Mouse (Mus musculus) hindbrain, embryonic 13.5 days (tissue): ENCODE data around the gene Ncan. TPM values are rescaled to one million over a fixed set of nuclear protein-coding genes. Genes with fewer than 3 reads are reported as not detected.

Source experiments
- ATAC-seq: fragments of 200-750 bp; cut with Nextera tagmentation; 2 replicates; pipeline ENCODE4 v1.8.0; 2017; ENCODE audit warnings: moderate TSS enrichment; ENCODE audit not compliant: low FRiP score
- H3K27ac ChIP-seq: fragments of 300-500 bp; sonication (generic); 2 replicates; pipeline ENCODE4 v1.5.1; 2015; ENCODE audit warnings: inconsistent platforms, mild to moderate bottlenecking, moderate library complexity
- H3K27me3 ChIP-seq: fragments of 300-500 bp; sonication (generic); 2 replicates; pipeline ENCODE4 v1.6.1; 2015; ENCODE audit warnings: mild to moderate bottlenecking, inconsistent platforms
- H3K36me3 ChIP-seq: fragments of 300-500 bp; sonication (generic); 2 replicates; pipeline ENCODE4 v1.6.1; 2015; ENCODE audit warnings: mild to moderate bottlenecking, inconsistent platforms
- H3K4me1 ChIP-seq: fragments of 300-500 bp; sonication (generic); replicated peaks from 2 replicates; pipeline ENCODE4 v1.6.1; 2015; ENCODE audit warnings: inconsistent platforms
- H3K4me2 ChIP-seq: fragments of 300-500 bp; sonication (generic); 2 replicates; pipeline ENCODE4 v1.6.1; 2015; ENCODE audit warnings: inconsistent platforms, mild to moderate bottlenecking, moderate library complexity
- H3K4me3 ChIP-seq: fragments of 300-500 bp; sonication (generic); 2 replicates; pipeline ENCODE4 v1.5.1; 2015; ENCODE audit warnings: mild to moderate bottlenecking, inconsistent platforms
- H3K9ac ChIP-seq: fragments of 300-500 bp; sonication (generic); 2 replicates; pipeline ENCODE4 v1.6.1; 2015; ENCODE audit warnings: mild to moderate bottlenecking, inconsistent platforms
- H3K9me3 ChIP-seq: fragments of 300-500 bp; sonication (generic); 2 replicates; pipeline ENCODE4 v1.6.1; 2016; ENCODE audit warnings: inconsistent platforms
- WGBS: fragments of 180-500 bp; shearing (Covaris S2); methylation state at CpG from one replicate; pipeline ENCODE4 v1.1.7; 2015; 5-methylcytosine and 5-hydroxymethylcytosine counted together
- polyA plus RNA-seq: library from polyadenylated mRNA; unstranded; fragments of >200 nt; fragmentation: Nextera tagmentation; extraction: Ambion mirVana; gene quantifications from 2 replicates; pipeline ENCODE4 v1.2.1, GENCODE M21; 2015

Ncan gene
- polyA plus RNA-seq, 1 experiment from 2014 or later = 128 TPM

DNA sequence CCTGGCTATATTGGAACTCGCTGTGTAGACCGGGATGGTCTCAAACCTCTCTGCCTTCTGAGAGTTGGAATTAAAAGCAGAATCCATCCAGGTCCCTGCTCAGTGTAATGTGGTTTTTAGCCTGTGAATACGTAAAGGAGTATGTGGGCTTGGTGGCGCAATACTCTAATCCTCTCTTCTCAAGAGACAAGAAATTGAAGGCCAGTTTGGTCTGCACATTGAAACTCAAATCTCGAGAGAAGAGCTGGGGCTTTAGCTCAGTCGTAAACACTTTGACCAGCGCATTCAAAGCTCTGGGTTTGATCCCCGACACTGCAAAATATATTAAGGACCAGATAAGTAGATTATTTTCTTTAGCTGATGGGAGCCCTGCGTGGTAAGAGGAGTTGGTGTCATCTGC is 19.3 kb upstream of the Ncan start:
- Histone ChIP-seq H3K36me3 (peaks cover 50% of the 10 kb centered on the region), H3K9me3 (no peaks in the 10 kb centered on the region), H3K27ac (peak overlapping the region; percentile 89), H3K4me2 (peak overlapping the region; percentile 87), H3K4me3 (peak overlapping the region; percentile 83), H3K9ac (peak overlapping the region; percentile 89), H3K27me3 (no peaks in the 10 kb centered on the region), H3K4me1 (peaks cover 25% of the 10 kb centered on the region)
- no peak for ATAC-seq
- 17% methylated on average over 9 of the region's 9 CpGs for WGBS

DNA sequence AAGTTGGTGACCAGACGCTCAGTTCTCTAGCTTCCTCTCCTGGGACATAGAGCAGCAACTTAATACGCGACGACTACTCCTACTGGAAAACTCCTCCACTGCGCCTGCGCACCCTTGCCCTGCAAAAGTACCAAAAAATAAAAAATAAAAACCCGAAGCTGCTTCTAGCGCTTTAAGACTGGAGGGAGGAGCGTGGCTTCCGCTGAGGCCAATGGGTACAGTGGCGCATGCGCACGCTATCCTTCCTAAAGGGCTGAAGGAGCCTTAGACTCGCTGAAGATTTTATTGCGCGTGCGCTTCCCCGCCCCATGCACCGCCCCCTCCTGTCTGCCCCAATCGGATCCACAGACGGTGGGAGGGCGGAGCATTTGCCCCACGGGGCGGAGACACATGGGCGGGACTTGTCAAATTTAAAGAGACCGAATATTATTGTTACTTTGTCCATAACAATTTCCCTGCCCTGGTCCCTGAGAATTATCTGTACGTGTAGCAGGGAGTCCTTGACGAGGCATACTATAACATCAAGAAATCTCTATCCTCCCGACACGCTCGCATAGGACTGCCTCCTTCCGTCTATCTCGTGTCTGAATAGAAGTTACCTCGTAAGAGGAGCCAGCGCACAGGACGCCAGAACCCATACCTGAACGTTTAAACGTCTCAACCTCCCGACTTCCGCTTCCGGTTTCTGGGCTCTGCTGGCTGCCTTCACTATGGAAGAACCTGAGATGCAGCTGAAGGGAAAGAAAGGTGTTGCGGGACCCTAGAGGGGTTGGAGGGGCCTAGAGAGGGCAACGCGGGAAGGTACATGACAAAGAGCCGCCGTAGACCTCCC is 18.6 kb upstream of the Ncan start, which contains the start of the genes Rfxank, Borcs8 and Mef2b:
Rfxank (minus strand) TSS at position 129 of the 832 bp plus-strand sequence.
Borcs8 (plus strand) TSS at position 474 of the 832 bp plus-strand sequence.
Mef2b (plus strand) TSS at position 686 of the 832 bp plus-strand sequence.
- peak within 1 kb of the TSS; percentile 89 for H3K27ac ChIP-seq
- H3K36me3 ChIP-seq = peaks cover 50% of the 10 kb centered on the region
- H3K9me3 ChIP-seq = no peaks in the 10 kb centered on the region
- peak within 1 kb of the TSS; percentile 87 for H3K4me2 ChIP-seq
- peak within 1 kb of the TSS; percentile 83 for H3K4me3 ChIP-seq
- peak; percentile 97 for ATAC-seq
- peaks cover 25% of the 10 kb centered on the region for H3K4me1 ChIP-seq
- no peaks in the 10 kb centered on the region for H3K27me3 ChIP-seq
- under 1% methylated on average over 46 of the region's 46 CpGs for WGBS
- peak within 1 kb of the TSS; percentile 89 for H3K9ac ChIP-seq

DNA sequence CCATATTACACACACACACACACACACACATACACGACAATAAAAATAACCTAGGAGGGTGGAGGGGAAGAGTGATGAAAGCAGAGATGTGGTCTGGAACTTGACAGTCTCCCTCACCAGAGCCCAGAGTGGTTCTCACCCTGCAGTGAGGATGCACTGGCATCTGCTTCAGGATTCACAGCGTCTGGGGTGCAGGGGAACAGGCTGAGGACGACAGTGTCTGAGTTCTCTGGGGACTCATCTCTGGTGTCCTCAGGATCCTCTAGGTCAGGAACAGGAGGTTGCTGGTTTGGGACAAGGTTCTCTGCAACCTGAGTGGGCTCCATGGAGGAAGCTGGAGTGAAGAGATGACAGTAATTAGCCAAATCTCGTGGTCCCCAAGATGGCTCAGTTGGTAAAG is 17.2 kb upstream of the Ncan start:
- no peak overlapping the region for H3K27ac ChIP-seq
- H3K4me2 ChIP-seq = peak overlapping the region; percentile 87
- no peak for ATAC-seq
- no peaks in the 10 kb centered on the region for H3K27me3 ChIP-seq
- peak overlapping the region; percentile 83 for H3K4me3 ChIP-seq
- H3K36me3 ChIP-seq = peaks cover 50% of the 10 kb centered on the region
- H3K4me1 ChIP-seq = peaks cover 28% of the 10 kb centered on the region
- H3K9ac ChIP-seq = peak overlapping the region; percentile 72
- 80% methylated on average over 4 of the region's 4 CpGs for WGBS
- no peaks in the 10 kb centered on the region for H3K9me3 ChIP-seq

DNA sequence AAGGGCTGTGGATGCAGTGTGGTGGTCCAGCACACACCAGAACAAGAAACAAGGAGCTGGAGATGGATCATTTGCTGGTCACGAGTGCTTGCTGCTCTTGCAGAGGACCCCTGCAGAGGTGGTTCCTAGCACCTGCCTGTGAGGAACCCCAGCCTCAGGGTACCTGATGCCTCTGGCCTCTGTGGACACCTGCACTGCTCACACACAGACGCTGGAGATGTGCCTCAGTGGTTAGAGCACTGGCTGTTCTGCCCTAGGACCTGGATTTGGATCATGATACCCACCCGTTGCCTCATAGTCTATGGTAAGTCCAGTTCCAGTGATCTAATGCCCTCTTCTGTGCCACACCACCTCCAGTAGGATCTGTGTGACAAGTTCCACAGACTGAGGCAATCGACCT is 15.9 kb upstream of the Ncan start:
- ATAC-seq = no peak
- Histone ChIP-seq H3K4me3 (no peak overlapping the region), H3K9ac (peak overlapping the region; percentile 31; the same call in 1 of the 2 replicates), H3K27ac (no peak overlapping the region), H3K36me3 (peaks cover 45% of the 10 kb centered on the region), H3K4me1 (peaks cover 39% of the 10 kb centered on the region), H3K4me2 (no peak overlapping the region), H3K27me3 (no peaks in the 10 kb centered on the region), H3K9me3 (no peaks in the 10 kb centered on the region)
- WGBS = 91% methylated on average over 4 of the region's 4 CpGs

DNA sequence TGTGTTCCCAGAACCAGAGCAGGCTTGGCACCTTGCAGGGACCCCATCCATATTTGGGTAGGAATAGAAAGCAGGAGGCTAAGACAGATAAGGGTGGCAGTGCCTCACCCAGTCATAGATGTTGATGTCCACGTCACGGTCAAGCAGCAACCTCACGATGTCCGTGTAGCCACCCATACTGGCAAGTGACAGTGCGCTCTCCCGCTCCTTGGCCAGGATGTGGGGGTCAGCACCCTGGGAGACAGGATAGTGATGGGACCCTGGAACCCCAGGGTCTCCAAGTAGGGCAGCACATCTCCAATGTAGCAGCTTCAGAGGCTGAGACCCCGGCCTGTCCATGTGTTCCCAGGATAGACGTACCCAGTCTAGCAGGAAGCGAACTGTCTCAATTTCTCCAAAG is 14.3 kb upstream of the Ncan start:
- H3K27ac ChIP-seq = no peak overlapping the region
- no peaks in the 10 kb centered on the region for H3K9me3 ChIP-seq
- no peak overlapping the region for H3K4me2 ChIP-seq
- peaks cover 45% of the 10 kb centered on the region for H3K36me3 ChIP-seq
- WGBS = 94% methylated on average over 9 of the region's 9 CpGs
- H3K9ac ChIP-seq = no peak overlapping the region
- no peak overlapping the region for H3K4me3 ChIP-seq
- H3K27me3 ChIP-seq = no peaks in the 10 kb centered on the region
- ATAC-seq = no peak
- H3K4me1 ChIP-seq = peaks cover 34% of the 10 kb centered on the region

DNA sequence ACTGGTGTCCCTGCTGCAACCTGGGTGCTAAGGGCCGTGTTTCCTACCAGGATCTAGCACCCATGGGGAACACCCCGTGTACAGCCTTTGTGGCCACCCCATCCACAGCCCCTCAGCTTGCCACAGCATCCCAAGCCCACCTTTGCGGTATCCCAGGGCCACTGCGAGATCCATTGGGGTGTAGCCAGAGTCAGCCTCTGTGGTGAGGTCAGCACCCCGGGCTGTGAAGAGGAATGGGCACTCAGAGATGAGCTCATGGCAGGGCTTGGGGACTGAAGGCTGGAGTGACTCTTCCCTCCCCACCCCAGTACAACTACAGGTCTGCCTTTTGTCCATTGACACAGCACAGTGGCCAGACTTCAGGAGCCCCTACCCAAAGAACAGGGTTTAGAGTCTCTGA is 13.4 kb upstream of the Ncan start:
- no peak overlapping the region for H3K27ac ChIP-seq
- no peak overlapping the region for H3K9ac ChIP-seq
- no peaks in the 10 kb centered on the region for H3K27me3 ChIP-seq
- ATAC-seq = no peak
- peaks cover 42% of the 10 kb centered on the region for H3K4me1 ChIP-seq
- H3K9me3 ChIP-seq = no peaks in the 10 kb centered on the region
- H3K4me2 ChIP-seq = no peak overlapping the region
- no peak overlapping the region for H3K4me3 ChIP-seq
- 86% methylated on average over 5 of the region's 5 CpGs for WGBS
- H3K36me3 ChIP-seq = peaks cover 45% of the 10 kb centered on the region

DNA sequence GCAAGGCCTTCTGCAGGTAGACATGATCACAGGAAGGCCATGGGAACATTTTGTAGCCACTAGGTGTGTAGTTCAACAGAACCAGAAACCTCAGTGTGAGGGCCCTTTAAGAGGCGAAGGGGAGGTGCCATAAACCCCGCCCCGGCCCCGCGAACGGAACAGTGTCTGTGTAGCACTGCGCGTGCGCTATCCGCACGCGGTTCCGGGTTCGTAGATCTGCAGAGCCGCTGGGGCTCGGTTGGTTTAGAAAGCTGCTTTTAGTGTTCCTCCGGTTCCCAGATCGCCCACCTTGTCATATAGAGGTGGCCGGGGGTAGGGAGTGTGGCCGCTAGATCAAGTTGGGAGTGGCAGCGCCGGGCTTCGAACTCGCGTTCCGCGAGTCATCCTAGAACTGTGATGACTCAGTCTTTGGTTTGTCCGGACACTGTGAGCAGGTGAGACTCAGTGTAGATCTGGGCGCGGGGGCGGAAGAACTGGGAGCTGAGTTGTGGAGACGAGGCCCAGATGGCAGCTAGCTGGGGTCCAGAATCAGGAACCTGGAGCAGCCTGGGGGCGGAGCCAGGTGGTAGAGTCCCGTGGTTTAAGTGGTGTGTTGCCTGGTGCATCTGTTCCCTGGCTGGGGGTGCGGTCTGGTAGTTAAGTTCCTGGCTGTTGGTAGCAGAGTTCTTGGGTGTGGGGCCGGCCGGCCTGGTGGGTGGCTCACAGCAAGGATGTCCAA is 10.7 kb upstream of the Ncan start, which contains the start of gene Nr2c2ap:
Nr2c2ap (plus strand) TSS at position 168 of the 718 bp plus-strand sequence.
- Histone ChIP-seq H3K36me3 (peaks cover 41% of the 10 kb centered on the region), H3K27me3 (no peaks in the 10 kb centered on the region), H3K9me3 (no peaks in the 10 kb centered on the region), H3K4me1 (peaks cover 30% of the 10 kb centered on the region), H3K4me2 (peak within 1 kb of the TSS; percentile 84), H3K9ac (peak within 1 kb of the TSS; percentile 81), H3K4me3 (peak within 1 kb of the TSS; percentile 75), H3K27ac (peak within 1 kb of the TSS; percentile 76)
- WGBS = 2% methylated on average over 37 of the region's 37 CpGs
- peak; percentile 81 for ATAC-seq

DNA sequence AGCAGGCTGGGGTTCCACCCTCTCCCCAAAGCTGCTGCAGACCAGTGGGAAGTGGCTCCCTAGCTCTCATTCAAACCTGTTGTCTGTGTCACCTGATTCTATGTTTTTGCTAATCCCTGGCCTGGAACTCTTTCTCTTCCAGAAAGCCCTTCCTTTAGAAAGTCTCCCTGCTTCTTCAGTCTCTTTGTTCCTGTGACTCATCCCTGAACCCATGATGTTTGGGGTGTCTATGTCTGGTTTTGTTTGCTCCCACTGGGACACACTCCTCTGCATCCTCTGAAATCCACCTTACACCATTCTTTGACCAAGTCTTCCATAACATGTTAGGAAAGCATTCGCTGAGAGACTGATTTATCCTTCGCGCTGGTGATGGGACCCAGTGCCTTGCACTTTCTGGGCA is 9.4 kb upstream of the Ncan start:
- peaks cover 29% of the 10 kb centered on the region for H3K36me3 ChIP-seq
- no peak overlapping the region for H3K9ac ChIP-seq
- no peaks in the 10 kb centered on the region for H3K9me3 ChIP-seq
- H3K4me3 ChIP-seq = no peak overlapping the region
- 83% methylated on average over 3 of the region's 3 CpGs for WGBS
- H3K27ac ChIP-seq = peak overlapping the region; percentile 76
- peaks cover 30% of the 10 kb centered on the region for H3K4me1 ChIP-seq
- no peak for ATAC-seq
- no peak overlapping the region for H3K4me2 ChIP-seq
- peaks cover 2% of the 10 kb centered on the region; the same call in 1 of the 2 replicates for H3K27me3 ChIP-seq

DNA sequence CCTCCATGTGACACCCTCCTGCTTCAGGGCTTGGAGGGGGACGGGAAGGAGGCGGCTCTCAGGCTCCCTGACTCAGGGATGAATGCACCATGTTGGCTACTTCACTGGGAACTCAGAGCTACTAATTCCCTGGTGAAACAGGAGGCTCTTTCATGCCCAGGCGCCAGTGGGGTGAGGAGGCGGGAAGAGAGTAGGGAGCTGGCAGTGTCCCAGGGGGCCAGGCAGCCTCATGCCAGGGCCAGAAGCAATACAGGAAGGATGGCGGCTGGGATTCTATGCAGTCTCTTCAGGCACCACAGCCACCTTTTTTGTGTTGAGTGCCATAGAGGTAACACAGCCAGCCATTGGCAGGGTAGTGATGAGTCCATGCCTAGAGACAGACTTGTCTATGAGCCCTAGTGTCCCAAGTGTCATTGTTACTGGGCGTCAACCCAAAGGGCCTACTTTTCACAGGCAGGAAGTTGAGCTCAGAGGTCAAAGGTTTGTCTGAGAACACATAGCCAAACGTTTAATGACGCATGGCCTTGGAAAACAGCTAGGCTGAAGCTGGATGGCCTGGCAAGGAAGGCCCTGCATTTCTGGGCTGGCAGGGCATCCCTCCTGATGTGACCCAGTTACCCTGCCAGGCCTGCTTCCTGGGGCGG is 8.8 kb upstream of the Ncan start:
- Histone ChIP-seq H3K4me2 (no peak overlapping the region), H3K4me3 (no peak overlapping the region), H3K27ac (peak overlapping the region; percentile 76), H3K9me3 (no peaks in the 10 kb centered on the region), H3K9ac (no peak overlapping the region), H3K27me3 (peaks cover 6% of the 10 kb centered on the region; the same call in 1 of the 2 replicates), H3K36me3 (peaks cover 22% of the 10 kb centered on the region), H3K4me1 (peaks cover 30% of the 10 kb centered on the region)
- ATAC-seq = peak; percentile 63
- WGBS = 68% methylated on average over 9 of the region's 9 CpGs

DNA sequence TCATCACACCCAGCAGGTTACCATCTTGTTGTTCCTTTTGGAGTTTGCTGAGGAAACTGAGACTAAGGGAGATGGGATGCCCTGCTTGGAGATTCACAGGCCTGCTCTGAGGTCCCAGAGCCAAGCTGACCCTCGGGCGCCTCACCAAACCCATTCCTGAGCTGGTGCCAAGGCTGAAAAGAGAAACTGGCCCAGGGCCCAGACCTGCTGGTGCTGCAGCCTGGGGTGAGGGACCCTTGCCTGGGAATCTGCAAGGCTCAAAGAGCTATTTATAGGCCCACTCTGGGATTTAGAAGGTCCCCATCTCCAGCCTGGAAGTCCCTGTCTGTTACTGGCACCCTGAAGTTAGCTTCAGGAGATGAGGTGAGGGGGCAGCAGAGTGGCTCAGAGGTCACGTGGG is 7.8 kb upstream of the Ncan start:
- no peaks in the 10 kb centered on the region for H3K9me3 ChIP-seq
- H3K27me3 ChIP-seq = peaks cover 11% of the 10 kb centered on the region; the same call in 1 of the 2 replicates
- 69% methylated on average over 3 of the region's 3 CpGs for WGBS
- H3K9ac ChIP-seq = 0 out of 2 replicates have a peak overlapping the region, but pooled peaks have one; percentile 29
- no peak overlapping the region for H3K4me2 ChIP-seq
- no peak for ATAC-seq
- H3K4me1 ChIP-seq = peaks cover 30% of the 10 kb centered on the region
- peaks cover 12% of the 10 kb centered on the region for H3K36me3 ChIP-seq
- H3K27ac ChIP-seq = peak overlapping the region; percentile 76
- no peak overlapping the region for H3K4me3 ChIP-seq

DNA sequence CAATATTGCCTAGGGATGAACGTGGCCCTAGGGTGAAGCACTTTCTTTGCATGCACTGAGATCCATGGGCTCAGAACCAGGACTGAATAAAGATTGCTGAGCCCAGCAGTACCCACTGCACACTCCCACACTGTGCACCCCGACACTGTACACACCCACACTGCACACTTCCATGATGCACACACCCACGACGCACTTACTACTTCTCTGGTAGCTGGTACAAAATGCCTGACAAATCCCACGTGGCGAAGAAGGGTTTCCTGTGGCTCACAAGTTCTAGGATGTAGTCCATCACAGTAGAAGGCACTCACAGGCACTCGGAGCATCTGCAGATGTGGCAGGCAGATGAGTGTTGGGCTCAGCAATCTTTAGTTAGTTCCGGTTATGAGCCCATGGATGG is 4.3 kb upstream of the Ncan start:
- Histone ChIP-seq H3K27me3 (peaks cover 17% of the 10 kb centered on the region; the same call in 1 of the 2 replicates), H3K9me3 (no peaks in the 10 kb centered on the region), H3K4me2 (no peak overlapping the region), H3K9ac (no peak overlapping the region), H3K27ac (no peak overlapping the region), H3K4me3 (no peak overlapping the region), H3K36me3 (no peaks in the 10 kb centered on the region), H3K4me1 (0 out of 2 replicates have a peak, but pooled peaks cover 13% of the 10 kb centered on the region)
- ATAC-seq = no peak
- 73% methylated on average over 8 of the region's 8 CpGs for WGBS

DNA sequence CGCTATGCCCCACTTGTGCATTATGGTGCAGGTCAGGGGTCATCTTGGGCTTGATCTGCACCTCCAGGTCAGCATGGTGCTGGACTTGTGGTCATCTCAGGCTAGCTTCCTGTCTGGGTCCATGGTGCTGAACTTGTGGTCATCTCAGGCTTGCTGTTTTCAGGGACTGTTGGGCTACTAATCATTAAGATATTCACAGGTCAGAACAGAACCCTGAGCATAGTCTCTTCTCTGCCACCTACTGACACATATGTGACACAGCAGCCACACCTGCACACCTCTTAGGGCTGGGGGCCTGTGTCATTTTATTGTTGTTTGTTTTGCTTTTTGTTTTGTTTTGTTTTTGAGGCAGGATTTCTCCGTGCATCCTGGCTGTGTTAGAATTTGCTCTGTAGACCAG is 2.2 kb upstream of the Ncan start:
- H3K27me3 ChIP-seq = peaks cover 17% of the 10 kb centered on the region; the same call in 1 of the 2 replicates
- no peak overlapping the region for H3K27ac ChIP-seq
- no peak overlapping the region for H3K4me2 ChIP-seq
- H3K9ac ChIP-seq = no peak overlapping the region
- H3K4me3 ChIP-seq = no peak overlapping the region
- no peaks in the 10 kb centered on the region for H3K9me3 ChIP-seq
- H3K4me1 ChIP-seq = peaks cover 14% of the 10 kb centered on the region
- 53% methylated on average over 2 of the region's 2 CpGs for WGBS
- no peaks in the 10 kb centered on the region for H3K36me3 ChIP-seq
- ATAC-seq = no peak
